Mouse (Mus musculus) lung, embryonic 14.5 days (tissue): Measurements from ENCODE around the gene Fam222b. TPM values are rescaled to one million over a fixed set of nuclear protein-coding genes. Genes with fewer than 3 reads are reported as not detected.

ENCODE experiments used
- ATAC-seq: fragments of 200-750 bp; cut with Nextera tagmentation; 2 replicates; pipeline ENCODE4 v1.8.0; 2017; ENCODE audit warnings: mild to moderate bottlenecking, moderate TSS enrichment, moderate library complexity; ENCODE audit not compliant: insufficient read depth
- DNase-seq: peaks from one replicate; pipeline ENCODE4 v3.0.0-alpha.2; 2015
- H3K27ac ChIP-seq: fragments of 300-500 bp; sonication (generic); 2 replicates; pipeline ENCODE4 v1.5.1; 2014; ENCODE audit warnings: low read depth, mild to moderate bottlenecking, moderate library complexity
- H3K27me3 ChIP-seq: fragments of 300-500 bp; sonication (generic); 2 replicates; pipeline ENCODE4 v1.6.1; 2014; ENCODE audit warnings: low read length, control low read depth; ENCODE audit not compliant: insufficient read depth
- H3K36me3 ChIP-seq: fragments of 300-500 bp; sonication (generic); 2 replicates; pipeline ENCODE4 v1.6.1; 2014; ENCODE audit warnings: control low read depth; ENCODE audit not compliant: insufficient read depth
- H3K4me1 ChIP-seq: fragments of 300-500 bp; sonication (generic); 2 replicates; pipeline ENCODE4 v1.6.1; 2014; ENCODE audit warnings: antibody characterized with exemption, control low read depth; ENCODE audit not compliant: insufficient read depth
- H3K4me2 ChIP-seq: fragments of 300-500 bp; sonication (generic); 2 replicates; pipeline ENCODE4 v1.6.1; 2014; ENCODE audit warnings: mild to moderate bottlenecking
- H3K4me3 ChIP-seq: fragments of 300-500 bp; sonication (generic); 2 replicates; pipeline ENCODE4 v1.5.1; 2014; ENCODE audit warnings: low read depth, low read length
- H3K9ac ChIP-seq: fragments of 300-500 bp; sonication (generic); 2 replicates; pipeline ENCODE4 v1.6.1; 2014
- H3K9me3 ChIP-seq: fragments of 300-500 bp; sonication (generic); 2 replicates; pipeline ENCODE4 v1.6.1; 2016; ENCODE audit warnings: low read depth, low read length, control low read depth
- CTCF ChIP-seq: IDR thresholded peaks from 2 replicates; pipeline ENCODE4 v1.5.1; 2016; ENCODE audit warnings: antibody characterized with exemption, low read depth
- WGBS: fragments of 180-500 bp; shearing (Covaris S2); extraction: QIAGEN DNeasy Blood & Tissue Kit; methylation state at CpG from one replicate; pipeline ENCODE4 v1.1.7; 2014; 5-methylcytosine and 5-hydroxymethylcytosine counted together
- polyA plus RNA-seq: library from polyadenylated mRNA; unstranded; fragments of >200 nt; fragmentation: Nextera tagmentation; extraction: Ambion mirVana; gene quantifications from 2 replicates; pipeline ENCODE4 v1.2.1, GENCODE M21; 2014

Gene Fam222b
- polyA plus RNA-seq, 1 experiment from 2014 or later = 17.8 TPM

DNA sequence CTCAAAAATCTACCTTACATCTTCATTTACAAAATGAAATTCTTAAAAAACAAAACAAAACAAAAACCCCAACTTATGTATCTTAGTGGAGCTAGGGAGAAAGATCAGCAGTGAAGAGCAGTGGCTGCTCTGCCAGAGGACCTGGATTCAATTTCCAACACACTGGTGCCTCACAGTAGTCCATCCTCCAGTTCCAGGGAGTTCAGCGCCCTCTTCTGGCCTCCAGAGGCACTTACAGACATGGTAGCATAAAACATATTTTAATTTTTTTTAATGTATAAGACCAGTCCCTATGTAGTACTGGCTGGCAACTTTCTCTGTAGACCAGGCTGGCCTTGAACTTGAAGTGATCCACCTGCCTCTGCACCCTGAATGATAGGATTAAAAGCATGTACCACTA is 56.7 kb downstream of the Fam222b start:
- Histone ChIP-seq H3K4me2 (no peak overlapping the region), H3K36me3 (peaks cover 70% of the 10 kb centered on the region), H3K9me3 (no peaks in the 10 kb centered on the region), H3K4me3 (no peak overlapping the region), H3K27ac (no peak overlapping the region), H3K9ac (no peak overlapping the region), H3K27me3 (no peaks in the 10 kb centered on the region), H3K4me1 (0 out of 2 replicates have a peak, but pooled peaks cover 6% of the 10 kb centered on the region)
- no peak for ATAC-seq
- peak; percentile 60 for TF ChIP-seq CTCF
- peak; percentile 48 for DNase-seq
- 38% methylated on average over 1 of the region's 1 CpGs for WGBS

GRCm38 (mm10) chr11:78152299-78153231 is 58.1 kb downstream of the Fam222b start:
- Histone ChIP-seq H3K36me3 (peaks cover 76% of the 10 kb centered on the region), H3K4me2 (peak overlapping the region; percentile 2; the same call in 1 of the 2 replicates), H3K4me3 (no peak overlapping the region), H3K27me3 (no peaks in the 10 kb centered on the region), H3K4me1 (0 out of 2 replicates have a peak, but pooled peaks cover 6% of the 10 kb centered on the region), H3K9ac (no peak overlapping the region), H3K9me3 (no peaks in the 10 kb centered on the region), H3K27ac (peak overlapping the region; percentile 81)
- 34% methylated on average over 9 of the region's 9 CpGs for WGBS
- TF ChIP-seq CTCF = no peak
- ATAC-seq (peak; percentile 83), DNase-seq (peak; percentile 89)

GRCm38 (mm10) chr11:78153778-78154177 is 59.3 kb downstream of the Fam222b start:
- peak overlapping the region; percentile 81 for H3K27ac ChIP-seq

DNA sequence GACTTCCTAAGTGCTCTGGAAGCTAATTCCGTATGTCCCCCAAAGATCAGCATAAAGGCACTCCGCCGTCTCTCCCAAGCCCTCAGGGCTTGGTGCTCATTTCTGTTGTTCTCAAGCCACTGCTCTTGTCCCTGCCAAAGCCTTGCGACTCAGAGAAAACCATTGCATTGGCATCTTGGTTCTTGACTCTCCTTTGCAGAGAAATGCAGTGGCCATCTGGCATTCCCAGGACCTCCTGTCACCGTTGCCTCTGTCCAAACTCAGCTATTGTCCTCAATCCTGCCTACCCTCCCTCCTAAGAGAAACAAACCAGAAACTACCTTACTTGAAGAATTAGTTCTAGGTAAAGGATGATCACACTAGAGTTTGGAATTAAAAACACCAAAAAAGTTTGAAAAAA is 61.2 kb downstream of the Fam222b start:
- H3K27me3 ChIP-seq = no peaks in the 10 kb centered on the region
- peaks cover 83% of the 10 kb centered on the region for H3K36me3 ChIP-seq
- 0 out of 2 replicates have a peak, but pooled peaks cover 6% of the 10 kb centered on the region for H3K4me1 ChIP-seq
- 84% methylated on average over 5 of the region's 5 CpGs for WGBS
- H3K9ac ChIP-seq = no peak overlapping the region
- no peak overlapping the region for H3K27ac ChIP-seq
- ATAC-seq (no peak), DNase-seq (no peak)
- no peaks in the 10 kb centered on the region for H3K9me3 ChIP-seq
- no peak for TF ChIP-seq CTCF
- H3K4me2 ChIP-seq = no peak overlapping the region
- no peak overlapping the region for H3K4me3 ChIP-seq

More at GRCm38 (mm10) chr11:78153778-78154177, 59.3 kb downstream of the Fam222b start:
- DNase-seq = no peak
- H3K4me1 ChIP-seq = 0 out of 2 replicates have a peak, but pooled peaks cover 6% of the 10 kb centered on the region
- no peak for ATAC-seq
- H3K36me3 ChIP-seq = peaks cover 83% of the 10 kb centered on the region
- no peak overlapping the region; the same call in 1 of the 2 replicates for H3K9ac ChIP-seq
- no peak for TF ChIP-seq CTCF
- 81% methylated on average over 13 of the region's 13 CpGs for WGBS
- no peak overlapping the region for H3K4me3 ChIP-seq
- H3K4me2 ChIP-seq = no peak overlapping the region
- H3K27me3 ChIP-seq = no peaks in the 10 kb centered on the region
- no peaks in the 10 kb centered on the region for H3K9me3 ChIP-seq

- H3K27me3 ChIP-seq = no peaks in the 10 kb centered on the region
- no peak overlapping the region for H3K9ac ChIP-seq
- no peak for TF ChIP-seq CTCF
- no peaks in the 10 kb centered on the region for H3K9me3 ChIP-seq
- ATAC-seq (no peak), DNase-seq (no peak)
- no peak overlapping the region for H3K27ac ChIP-seq
- peaks cover 83% of the 10 kb centered on the region for H3K36me3 ChIP-seq
- 0 out of 2 replicates have a peak, but pooled peaks cover 6% of the 10 kb centered on the region for H3K4me1 ChIP-seq
- no peak overlapping the region for H3K4me3 ChIP-seq
- no peak overlapping the region for H3K4me2 ChIP-seq
- WGBS = 73% methylated on average over 6 of the region's 6 CpGs
These were observed 61.8 kb downstream of the Fam222b start for GRCm38 (mm10) chr11:78156156-78156699.

- TF ChIP-seq CTCF = peak; percentile 100
- Histone ChIP-seq H3K4me3 (no peak overlapping the region), H3K36me3 (peaks cover 87% of the 10 kb centered on the region), H3K4me2 (no peak overlapping the region), H3K27ac (no peak overlapping the region), H3K9ac (no peak overlapping the region), H3K27me3 (no peaks in the 10 kb centered on the region), H3K9me3 (no peaks in the 10 kb centered on the region), H3K4me1 (peaks cover 6% of the 10 kb centered on the region; the same call in 1 of the 2 replicates)
- 15% methylated on average over 2 of the region's 2 CpGs for WGBS
- DNase-seq (peak; percentile 93), ATAC-seq (peak; percentile 18)
These were observed 64.6 kb downstream of the Fam222b start for GRCm38 (mm10) chr11:78159096-78159495.

DNA sequence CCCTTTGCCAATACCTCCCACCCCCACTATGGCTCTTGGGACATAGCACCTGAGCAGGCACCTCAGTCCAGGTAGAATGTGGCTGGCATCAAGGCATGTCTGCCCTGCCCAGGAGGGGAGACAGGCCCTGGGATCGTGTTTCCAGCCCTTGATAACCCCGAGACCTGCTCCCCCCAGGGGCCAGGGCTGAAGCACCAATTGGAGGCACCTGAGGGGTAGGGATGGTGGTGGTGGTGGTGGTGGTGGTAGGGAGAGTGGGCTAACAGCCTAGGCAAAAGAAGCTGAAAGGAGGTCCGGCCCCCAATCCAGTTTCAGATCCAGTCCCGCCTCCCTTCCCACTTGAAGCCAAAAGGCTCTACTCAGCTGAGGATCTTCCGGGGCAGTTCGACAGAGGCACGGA is 65.1 kb downstream of the Fam222b start:
- H3K27ac ChIP-seq = peak overlapping the region; percentile 8; the same call in 1 of the 2 replicates

More for the DNA sequence above, 65.1 kb downstream of the Fam222b start:
- Histone ChIP-seq H3K27me3 (no peaks in the 10 kb centered on the region), H3K9ac (no peak overlapping the region), H3K4me2 (no peak overlapping the region), H3K36me3 (peaks cover 83% of the 10 kb centered on the region), H3K4me1 (peaks cover 6% of the 10 kb centered on the region; the same call in 1 of the 2 replicates), H3K4me3 (no peak overlapping the region), H3K9me3 (no peaks in the 10 kb centered on the region)
- no peak for DNase-seq
- ATAC-seq = no peak
- WGBS = 57% methylated on average over 7 of the region's 7 CpGs
- no peak for TF ChIP-seq CTCF
